Mouse (Mus musculus) inflammation-experienced regulatory T-cells, adult 6 months (primary cell): Measurements from ENCODE around the gene H1fx. TPM values are rescaled to one million over a fixed set of nuclear protein-coding genes. Genes with fewer than 3 reads are reported as not detected.
"Not testable (repeated sequence)": the region's sequence is repeated elsewhere in the genome, so short reads cannot be mapped to it uniquely, and the experiment has no call there.

ENCODE experiments used
- ATAC-seq: one replicate; pipeline ENCODE4 v1.8.0; 2017
- polyA plus RNA-seq, 3 experiments: library from polyadenylated mRNA; unstranded; fragments of 100-300 nt; shearing (Covaris generic); gene quantifications; one replicate each; pipeline ENCODE4 v1.2.1; 2017

H1fx gene
- polyA plus RNA-seq, 3 experiments from 2014 or later: not detected

DNA sequence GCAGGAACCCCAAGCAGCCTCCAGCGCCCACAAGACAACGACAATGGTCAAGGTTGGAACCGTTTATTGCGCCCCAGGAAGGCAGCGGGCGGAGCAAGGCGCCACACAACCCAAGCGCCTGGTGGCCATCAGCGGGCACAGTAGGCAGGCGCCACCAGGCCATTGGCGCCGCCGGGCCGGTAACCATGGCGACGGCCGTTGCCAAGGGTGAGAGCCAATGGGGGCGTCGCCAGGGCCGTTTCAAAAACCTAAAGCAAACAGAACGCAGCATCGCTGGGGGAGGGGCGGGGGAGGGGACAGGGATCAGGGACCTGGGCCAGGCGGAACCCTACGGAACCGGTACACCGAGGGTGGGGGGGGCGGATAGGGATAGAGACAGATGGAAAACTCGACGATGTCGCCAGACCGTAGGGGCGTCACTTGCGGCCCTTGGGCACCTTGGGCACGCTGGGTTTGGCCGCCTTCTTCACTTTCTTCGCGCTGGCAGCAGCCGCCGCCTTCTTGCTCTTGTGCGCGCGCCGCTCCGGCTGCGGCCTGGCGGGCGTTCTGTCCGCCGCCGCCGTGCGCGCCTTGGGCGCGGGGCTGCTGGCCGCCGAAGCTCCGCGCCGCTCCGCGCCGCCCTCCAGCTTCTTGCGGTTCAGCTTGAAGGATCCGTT is 935 bp downstream of the H1fx start:
- no peak for ATAC-seq

- no peak for ATAC-seq
Measured at GRCm38 (mm10) chr6:87979728-87980127, 1.7 kb downstream of the H1fx start.

DNA sequence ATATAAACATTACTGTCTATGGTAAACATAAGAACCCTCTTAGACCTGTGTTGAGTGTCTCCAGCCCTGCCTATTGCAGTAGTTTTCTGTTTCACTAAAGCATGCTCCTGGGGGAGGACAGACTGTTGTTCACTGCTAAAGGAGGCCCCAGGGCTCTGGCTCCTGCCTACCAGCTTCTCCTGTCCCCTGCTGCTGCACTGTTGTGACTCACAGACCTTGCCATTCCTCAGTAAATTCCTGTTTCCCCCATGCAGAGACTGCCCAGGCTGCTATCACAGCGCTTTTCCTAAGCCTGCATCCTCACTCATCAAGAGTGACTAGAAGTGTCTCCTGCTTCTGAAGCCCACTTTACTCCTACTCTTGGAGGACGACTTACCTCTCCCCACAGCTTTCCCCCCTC is 11.4 kb downstream of the H1fx start:
- no peak for ATAC-seq

GRCm38 (mm10) chr6:87962457-87962856 is 19.0 kb downstream of the H1fx start:
- not testable (repeated sequence) for ATAC-seq

DNA sequence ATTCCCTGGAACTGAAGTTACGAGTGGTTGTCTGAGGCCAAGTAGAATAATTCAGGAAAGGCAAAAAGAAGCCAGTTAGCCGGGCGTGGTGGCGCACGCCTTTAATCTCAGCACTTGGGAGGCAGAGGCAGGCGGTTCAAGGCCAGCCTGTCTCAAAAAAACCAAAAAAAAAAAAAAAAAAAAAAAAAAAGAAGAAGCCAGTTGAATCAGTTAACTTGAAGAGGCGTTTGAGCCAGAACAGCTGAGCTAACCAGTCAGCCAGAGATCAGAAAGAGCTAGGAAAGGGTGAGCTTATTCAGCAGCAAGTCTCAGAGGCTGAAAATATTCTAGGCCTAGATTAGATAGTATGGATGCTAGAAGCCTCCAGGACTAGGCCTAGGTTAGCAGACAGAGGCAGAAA is 39.3 kb downstream of the H1fx start:
- ATAC-seq: no peak

DNA sequence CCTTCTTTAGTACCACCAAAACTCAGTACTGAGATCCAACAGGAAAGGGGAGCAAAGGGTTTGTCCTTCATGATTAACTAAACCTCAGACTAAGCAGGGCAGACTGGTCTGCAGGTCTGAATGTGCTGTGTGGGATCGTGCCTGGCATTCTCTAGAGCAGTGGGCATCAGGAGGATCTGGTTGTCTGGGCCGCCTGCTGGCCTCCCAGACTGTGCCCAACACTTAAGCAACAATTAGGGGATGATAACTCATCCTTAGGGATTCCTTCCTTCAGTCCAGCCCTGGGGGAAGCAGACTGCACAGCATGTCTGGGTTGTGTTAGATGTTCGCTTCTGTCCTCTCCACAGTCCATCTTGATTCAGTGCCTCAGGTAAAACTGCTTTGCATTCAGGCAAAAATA is 42.5 kb downstream of the H1fx start:
- ATAC-seq: no peak

GRCm38 (mm10) chr6:87937178-87937788 is 44.2 kb downstream of the H1fx start:
- ATAC-seq: no peak

- no peak for ATAC-seq
Measured at GRCm38 (mm10) chr6:87935037-87935436, 46.4 kb downstream of the H1fx start.

Other genes with a start within 250 kb of the H1fx start
- under 1 TPM in 1 of 3 experiments, not detected in 2; 0.41 TPM for gene Gp9, start 203.6 kb downstream of the H1fx start, polyA plus RNA-seq
- gene Rab43, start 169.5 kb downstream of the H1fx start, polyA plus RNA-seq: 10 to 100 TPM; 11.1 to 18.7 (median 15.7) TPM
- gene Gm45140, start 145.8 kb downstream of the H1fx start, polyA plus RNA-seq: 1 to 10 TPM; 3.6 to 6.6 (median 4.6) TPM
- 100 to 1,000 TPM in 1 of 3 experiments, 10 to 100 TPM in 2; 84.1 to 102 (median 98.9) TPM for gene Isy1, start 142.8 kb downstream of the H1fx start, polyA plus RNA-seq
- 1,000 to 10,000 TPM in 2 of 3 experiments, 100 to 1,000 TPM in 1; 888 to 1,186 (median 1,089) TPM for gene Cnbp, start 130.5 kb downstream of the H1fx start, polyA plus RNA-seq
- gene Copg1, start 93.8 kb downstream of the H1fx start, polyA plus RNA-seq: 100 to 1,000 TPM in 1 of 3 experiments, 10 to 100 TPM in 2; 63.1 to 108 (median 84.1) TPM
- gene Hmces, start 67.7 kb downstream of the H1fx start, polyA plus RNA-seq: 10 to 100 TPM; 45.1 to 53.4 (median 49.3) TPM
- gene Rab7, start 63.6 kb upstream of the H1fx start, polyA plus RNA-seq: 100 to 1,000 TPM; 271 to 323 (median 302) TPM
- 100 to 1,000 TPM in 2 of 3 experiments, 10 to 100 TPM in 1; 82.7 to 138 (median 128) TPM for gene Rpn1, start 102.8 kb upstream of the H1fx start, polyA plus RNA-seq
- not detected for gene Gata2, start 212.3 kb upstream of the H1fx start, polyA plus RNA-seq
- gene Dnajb8, start 240.6 kb upstream of the H1fx start, polyA plus RNA-seq: not detected